Mouse (Mus musculus) midbrain, embryonic 15.5 days (tissue): ENCODE results near the gene Hist1h4f. TPM values are rescaled to one million over a fixed set of nuclear protein-coding genes. Genes with fewer than 3 reads are reported as not detected.

Experiments
- ATAC-seq: fragments of 200-750 bp; cut with Nextera tagmentation; replicated peaks from 2 replicates; pipeline ENCODE4 v1.8.0; 2017; ENCODE audit warnings: moderate TSS enrichment
- H3K27ac ChIP-seq: fragments of 300-500 bp; sonication (generic); 2 replicates; pipeline ENCODE4 v1.5.1; 2015; ENCODE audit warnings: mild to moderate bottlenecking, inconsistent platforms
- H3K27me3 ChIP-seq: fragments of 300-500 bp; sonication (generic); replicated peaks from 2 replicates; pipeline ENCODE4 v1.6.1; 2015; ENCODE audit warnings: inconsistent platforms
- H3K36me3 ChIP-seq: fragments of 300-500 bp; sonication (generic); replicated peaks from 2 replicates; pipeline ENCODE4 v1.6.1; 2015; ENCODE audit warnings: inconsistent platforms
- H3K4me1 ChIP-seq: fragments of 300-500 bp; sonication (generic); 2 replicates; pipeline ENCODE4 v1.6.1; 2015; ENCODE audit warnings: inconsistent platforms
- H3K4me2 ChIP-seq: fragments of 300-500 bp; sonication (generic); 2 replicates; pipeline ENCODE4 v1.6.1; 2015; ENCODE audit warnings: inconsistent platforms, mild to moderate bottlenecking, moderate library complexity
- H3K4me3 ChIP-seq: fragments of 300-500 bp; sonication (generic); 2 replicates; pipeline ENCODE4 v1.5.1; 2015; ENCODE audit warnings: mild to moderate bottlenecking, inconsistent platforms
- H3K9ac ChIP-seq: fragments of 300-500 bp; sonication (generic); 2 replicates; pipeline ENCODE4 v1.6.1; 2015; ENCODE audit warnings: mild to moderate bottlenecking, inconsistent platforms
- H3K9me3 ChIP-seq: fragments of 300-500 bp; sonication (generic); 2 replicates; pipeline ENCODE4 v1.6.1; 2016; ENCODE audit warnings: inconsistent platforms
- WGBS: fragments of 180-500 bp; shearing (Covaris S2); methylation state at CpG from one replicate; pipeline ENCODE4 v1.1.7; 2015; ENCODE audit warnings: mixed read lengths; 5-methylcytosine and 5-hydroxymethylcytosine counted together
- microRNA-seq: library from miRNA; unstranded; fragments of <30 nt; microRNA quantifications from one replicate; pipeline ENCODE4, GENCODE M21; 2016
- polyA plus RNA-seq: library from polyadenylated mRNA; unstranded; fragments of >200 nt; fragmentation: Nextera tagmentation; extraction: Ambion mirVana; gene quantifications from 2 replicates; pipeline ENCODE4 v1.2.1, GENCODE M21; 2015

Hist1h4f gene
- polyA plus RNA-seq, 1 experiment from 2014 or later, result not detected

DNA sequence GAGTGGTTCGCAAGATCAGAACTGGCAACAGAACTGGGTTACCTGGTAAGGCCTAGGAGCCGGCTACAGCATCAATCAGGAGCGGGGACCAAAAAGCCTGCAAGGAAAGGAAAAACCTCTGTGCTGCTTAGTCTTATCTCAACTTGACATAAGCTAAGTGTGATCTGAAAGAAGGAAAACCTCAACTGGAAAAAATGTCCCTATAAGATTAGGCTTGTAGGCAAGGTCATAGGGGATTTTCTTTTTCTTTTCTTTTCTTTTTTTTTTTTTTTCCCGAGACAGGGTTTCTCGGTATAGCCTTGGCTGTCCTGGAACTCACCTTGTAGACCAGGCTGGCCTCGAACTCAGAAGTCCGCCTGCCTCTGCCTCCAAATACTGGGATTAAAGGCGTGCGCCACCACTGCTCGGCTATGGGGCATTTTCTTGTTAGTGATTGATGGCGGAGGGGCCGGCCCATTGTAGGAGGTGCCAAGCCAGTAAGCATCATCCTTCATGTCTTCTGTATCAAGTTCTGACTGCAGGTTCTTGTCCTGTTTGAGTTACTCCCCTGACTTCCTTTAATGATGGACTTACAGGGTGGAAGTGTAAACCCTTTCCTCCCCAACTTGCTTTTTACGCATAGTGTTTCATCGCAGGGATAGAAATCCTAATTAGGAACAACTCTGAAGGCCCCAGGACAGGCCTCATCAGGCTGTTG, 44.5 kb downstream of the Hist1h4f start:
- H3K4me2 ChIP-seq, result 0 out of 2 replicates have a peak overlapping the region, but pooled peaks have one; percentile 32

DNA sequence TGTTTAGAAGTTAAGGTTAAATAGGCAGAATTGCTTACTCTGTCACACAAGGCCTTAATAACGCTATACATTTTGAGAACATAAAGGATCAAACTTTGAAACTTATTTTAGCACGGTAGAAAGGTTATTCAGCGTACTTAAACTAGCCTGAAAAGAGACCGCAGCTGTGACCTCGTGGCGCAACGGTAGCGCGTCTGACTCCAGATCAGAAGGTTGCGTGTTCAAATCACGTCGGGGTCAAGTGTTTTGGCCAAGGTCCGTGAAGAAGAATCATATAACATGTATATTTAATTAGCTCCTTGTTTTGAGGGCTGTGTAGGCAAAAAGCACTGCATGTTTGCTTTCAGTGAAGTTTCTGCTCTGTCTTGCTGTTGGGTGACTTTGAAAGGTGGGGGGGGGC, 45.1 kb downstream of the Hist1h4f start:
- WGBS, result 7% methylated on average over 13 of the region's 13 CpGs
- Histone ChIP-seq H3K27ac (no peak overlapping the region), H3K9ac (no peak overlapping the region), H3K4me1 (peaks cover 6% of the 10 kb centered on the region), H3K9me3 (no peaks in the 10 kb centered on the region), H3K27me3 (peaks cover 8% of the 10 kb centered on the region; the same call in 1 of the 2 replicates), H3K36me3 (no peaks in the 10 kb centered on the region), H3K4me3 (no peak overlapping the region), H3K4me2 (peak overlapping the region; percentile 32; the same call in 1 of the 2 replicates)
- ATAC-seq, result no peak

More for the DNA sequence above, 44.5 kb downstream of the Hist1h4f start:
- no peak for ATAC-seq
- 20% methylated on average over 14 of the region's 14 CpGs for WGBS
- no peak overlapping the region for H3K9ac ChIP-seq
- H3K27me3 ChIP-seq, result peaks cover 8% of the 10 kb centered on the region; the same call in 1 of the 2 replicates
- H3K27ac ChIP-seq, result no peak overlapping the region
- H3K4me1 ChIP-seq, result peaks cover 6% of the 10 kb centered on the region
- H3K9me3 ChIP-seq, result no peaks in the 10 kb centered on the region
- H3K36me3 ChIP-seq, result no peaks in the 10 kb centered on the region
- no peak overlapping the region for H3K4me3 ChIP-seq

DNA sequence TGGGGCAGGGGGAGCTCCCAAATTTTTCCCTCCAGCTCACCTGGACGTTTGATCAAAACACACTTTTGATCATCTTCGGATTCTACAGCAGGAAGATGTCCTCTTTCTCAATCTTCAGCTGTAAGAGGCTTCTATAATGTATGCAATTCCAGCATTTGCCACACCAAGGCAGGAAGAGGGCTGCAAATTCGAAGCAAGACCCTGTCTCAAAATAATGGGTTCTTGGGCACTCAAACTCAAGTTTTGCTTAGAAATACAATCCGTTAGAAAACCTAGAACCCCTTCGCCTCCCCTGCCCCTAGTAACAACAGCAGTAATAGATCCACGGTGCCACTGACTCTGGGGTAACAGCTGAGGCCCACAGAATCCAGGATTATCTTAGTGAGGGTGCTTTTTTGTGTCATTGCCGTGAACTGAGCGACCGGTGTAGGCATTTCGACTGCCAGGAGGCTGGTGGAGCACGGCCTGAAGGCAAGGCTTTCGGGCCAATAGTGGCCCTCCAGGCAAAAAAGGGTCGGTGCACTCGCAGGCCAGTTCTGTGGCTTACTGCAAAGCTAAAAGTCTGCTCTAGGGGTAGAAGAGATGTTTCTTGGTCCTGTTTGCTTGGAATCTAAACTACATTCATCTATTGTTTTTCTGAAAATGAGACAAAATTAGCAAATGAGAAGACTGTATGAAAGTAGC, 45.6 kb downstream of the Hist1h4f start:
- H3K27ac ChIP-seq, result no peak overlapping the region
- peak overlapping the region; percentile 1; the same call in 1 of the 2 replicates for H3K4me3 ChIP-seq
- no peak overlapping the region for H3K9ac ChIP-seq
- H3K36me3 ChIP-seq, result no peaks in the 10 kb centered on the region
- ATAC-seq, result no peak
- H3K4me2 ChIP-seq, result peak overlapping the region; percentile 32
- peaks cover 8% of the 10 kb centered on the region; the same call in 1 of the 2 replicates for H3K27me3 ChIP-seq
- WGBS, result 7% methylated on average over 14 of the region's 14 CpGs
- no peaks in the 10 kb centered on the region for H3K9me3 ChIP-seq
- peaks cover 6% of the 10 kb centered on the region for H3K4me1 ChIP-seq

DNA sequence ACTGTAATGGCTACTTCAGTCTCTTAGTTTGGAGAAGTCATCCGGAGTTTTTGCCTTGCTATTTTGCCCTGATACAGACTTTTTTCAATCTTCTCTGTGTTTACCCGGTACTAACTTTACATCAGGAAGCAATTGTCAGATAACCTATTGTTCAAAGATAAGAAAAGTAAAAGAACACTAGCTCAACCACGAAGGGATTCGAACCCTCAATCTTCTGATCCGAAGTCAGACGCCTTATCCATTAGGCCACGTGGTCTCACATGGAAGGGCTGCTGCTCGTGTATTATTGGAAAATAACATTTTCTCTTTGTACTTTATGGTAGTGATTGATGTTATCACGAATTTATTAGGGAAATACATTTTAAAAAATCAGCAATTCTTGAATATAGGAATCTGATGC, 47.7 kb downstream of the Hist1h4f start:
- no peak overlapping the region for H3K27ac ChIP-seq
- ATAC-seq, result no peak
- 1% methylated on average over 9 of the region's 9 CpGs for WGBS
- no peaks in the 10 kb centered on the region for H3K36me3 ChIP-seq
- H3K4me2 ChIP-seq, result no peak overlapping the region
- H3K4me3 ChIP-seq, result no peak overlapping the region
- H3K4me1 ChIP-seq, result peaks cover 6% of the 10 kb centered on the region
- no peak overlapping the region for H3K9ac ChIP-seq
- H3K27me3 ChIP-seq, result peaks cover 15% of the 10 kb centered on the region; the same call in 1 of the 2 replicates
- H3K9me3 ChIP-seq, result no peaks in the 10 kb centered on the region

DNA sequence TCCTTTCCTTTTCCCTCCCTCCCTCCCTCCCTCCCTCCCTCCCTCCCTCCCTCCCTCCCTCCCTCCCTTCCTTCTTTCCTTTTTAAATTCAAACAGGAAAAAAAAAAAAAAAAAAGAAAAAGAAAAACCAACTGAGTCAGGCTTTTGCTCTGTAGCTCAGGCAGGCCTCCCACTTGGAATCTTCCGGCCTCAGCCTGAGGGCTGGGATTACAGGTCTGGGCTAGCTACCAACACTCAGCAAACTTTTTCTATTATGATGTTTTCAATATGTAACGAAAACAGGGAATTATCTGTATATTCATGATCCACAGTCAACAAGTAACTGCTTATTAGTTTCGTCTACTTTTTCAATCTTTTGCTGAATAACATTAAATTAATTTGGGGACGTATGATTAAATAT, 48.5 kb downstream of the Hist1h4f start:
- H3K9ac ChIP-seq, result no peak overlapping the region
- no peak overlapping the region for H3K4me3 ChIP-seq
- 40% methylated on average over 4 of the region's 4 CpGs for WGBS
- peaks cover 16% of the 10 kb centered on the region; the same call in 1 of the 2 replicates for H3K27me3 ChIP-seq
- no peaks in the 10 kb centered on the region for H3K9me3 ChIP-seq
- no peak overlapping the region for H3K27ac ChIP-seq
- peaks cover 10% of the 10 kb centered on the region for H3K4me1 ChIP-seq
- no peaks in the 10 kb centered on the region for H3K36me3 ChIP-seq
- H3K4me2 ChIP-seq, result no peak overlapping the region
- ATAC-seq, result no peak

DNA sequence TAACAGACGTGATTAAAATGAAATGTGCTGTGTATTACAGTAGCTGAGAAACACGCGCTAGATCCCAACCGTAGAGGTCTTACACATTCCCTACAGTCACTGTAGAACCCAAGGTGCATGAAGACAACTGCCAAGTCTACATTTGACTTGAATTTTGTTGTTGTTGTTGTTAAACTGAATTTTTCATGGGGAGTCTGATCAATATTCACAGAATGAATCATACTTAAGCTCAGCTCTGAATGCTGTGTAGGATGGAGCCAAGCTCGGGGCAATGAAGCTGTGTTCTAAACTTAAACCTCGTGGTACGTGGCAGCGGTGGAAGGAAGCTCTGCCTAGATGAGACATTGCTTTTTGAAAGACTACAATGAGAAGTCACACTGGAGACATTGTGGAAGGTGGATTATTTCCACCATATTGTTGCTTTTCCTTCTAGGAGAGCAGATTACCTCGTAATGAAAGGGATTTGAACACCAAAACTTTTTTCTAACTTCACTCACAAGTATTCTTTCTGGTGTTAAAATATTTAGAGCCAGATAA, 49.3 kb downstream of the Hist1h4f start:
- no peak overlapping the region for H3K4me2 ChIP-seq
- H3K4me3 ChIP-seq, result no peak overlapping the region
- peaks cover 10% of the 10 kb centered on the region for H3K4me1 ChIP-seq
- no peaks in the 10 kb centered on the region for H3K9me3 ChIP-seq
- no peak overlapping the region for H3K9ac ChIP-seq
- no peak for ATAC-seq
- H3K36me3 ChIP-seq, result no peaks in the 10 kb centered on the region
- WGBS, result 38% methylated on average over 9 of the region's 9 CpGs
- peaks cover 17% of the 10 kb centered on the region; the same call in 1 of the 2 replicates for H3K27me3 ChIP-seq
- no peak overlapping the region for H3K27ac ChIP-seq

DNA sequence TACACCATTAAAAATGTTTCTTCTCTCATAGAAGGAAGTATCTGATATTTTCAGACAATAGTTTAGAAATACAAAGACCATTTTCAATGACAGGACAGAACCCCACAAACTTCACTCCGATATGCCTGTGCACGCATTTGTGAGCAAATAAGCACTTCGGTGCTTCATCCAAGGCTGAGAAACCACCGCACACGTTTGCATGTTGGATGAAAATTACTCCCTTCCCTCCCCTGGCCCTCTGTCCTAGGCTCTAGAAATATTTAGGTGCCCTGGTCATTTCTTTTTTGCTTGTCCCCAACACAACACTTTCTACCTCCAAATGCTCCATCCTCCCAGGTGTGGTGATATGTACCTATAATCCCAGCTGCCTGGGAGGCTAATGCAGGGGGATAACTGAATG, 49.9 kb downstream of the Hist1h4f start:
- Histone ChIP-seq H3K27ac (no peak overlapping the region), H3K9me3 (no peaks in the 10 kb centered on the region), H3K27me3 (peaks cover 18% of the 10 kb centered on the region; the same call in 1 of the 2 replicates), H3K4me2 (no peak overlapping the region), H3K4me3 (no peak overlapping the region), H3K9ac (no peak overlapping the region), H3K4me1 (peaks cover 10% of the 10 kb centered on the region), H3K36me3 (no peaks in the 10 kb centered on the region)
- WGBS, result 30% methylated on average over 5 of the region's 5 CpGs
- ATAC-seq, result no peak

Small RNA genes lying within 50 kb of the gene (microRNA-seq; reads per million reads assigned to microRNA genes)
- gene Gm44297, result not detected
- not detected for gene Gm44359
- gene Gm44394, result not detected
- not detected for gene n-TStga1

Other genes with a start within 250 kb of the Hist1h4f start
- 52.2 and 55.1 TPM in 2 replicates for gene Zfp322a, start 182.4 kb downstream of the Hist1h4f start, polyA plus RNA-seq
- gene Abt1, start 127.8 kb downstream of the Hist1h4f start, polyA plus RNA-seq, result 9.8 and 9.9 TPM in 2 replicates
- gene Btn1a1, start 85.7 kb downstream of the Hist1h4f start, polyA plus RNA-seq, result 0.09 and 0.25 TPM in 2 replicates
- not detected in 2 replicates for gene Btn2a2, start 62.8 kb downstream of the Hist1h4f start, polyA plus RNA-seq
- 3.3 and 5.1 TPM in 2 replicates for gene Hist1h4h, start 20.6 kb downstream of the Hist1h4f start, polyA plus RNA-seq
- gene Hist1h2af, start 17.7 kb downstream of the Hist1h4f start, polyA plus RNA-seq, result 0.69 TPM in 1 of 2 replicates, not detected in the other
- gene Hist1h3g, start 16.2 kb downstream of the Hist1h4f start, polyA plus RNA-seq, result 2.2 TPM in 1 of 2 replicates, not detected in the other
- 0.15 and 0.44 TPM in 2 replicates for gene Hist1h2bh, start 8.3 kb downstream of the Hist1h4f start, polyA plus RNA-seq
- 0.27 and 0.32 TPM in 2 replicates for gene Hist1h3f, start 7.6 kb downstream of the Hist1h4f start, polyA plus RNA-seq
- gene Hist1h1d, start 1.6 kb upstream of the Hist1h4f start, polyA plus RNA-seq, result 0.14 and 0.15 TPM in 2 replicates
- gene Hist1h3e, start 10.7 kb upstream of the Hist1h4f start, polyA plus RNA-seq, result 1.0 and 1.4 TPM in 2 replicates
- gene Hist1h2ae, start 19.6 kb upstream of the Hist1h4f start, polyA plus RNA-seq, result 14.8 and 15.4 TPM in 2 replicates
- 2.6 and 4.0 TPM in 2 replicates for gene Hist1h2bg, start 19.7 kb upstream of the Hist1h4f start, polyA plus RNA-seq
- 1.3 and 1.5 TPM in 2 replicates for gene Hist1h2bf, start 22.5 kb upstream of the Hist1h4f start, polyA plus RNA-seq
- gene Hist1h2ad, start 22.7 kb upstream of the Hist1h4f start, polyA plus RNA-seq, result 1.6 TPM in 1 of 2 replicates, not detected in the other
- 0.82 and 1.2 TPM in 2 replicates for gene Hist1h3d, start 24.1 kb upstream of the Hist1h4f start, polyA plus RNA-seq
- 34.2 and 34.9 TPM in 2 replicates for gene Hist1h4d, start 29.9 kb upstream of the Hist1h4f start, polyA plus RNA-seq
- gene Hist1h2be, start 69.5 kb upstream of the Hist1h4f start, polyA plus RNA-seq, result 1.7 and 1.8 TPM in 2 replicates
- gene Hist1h1e, start 70.9 kb upstream of the Hist1h4f start, polyA plus RNA-seq, result 5.4 and 5.5 TPM in 2 replicates
- gene Hist1h2ac, start 132.3 kb upstream of the Hist1h4f start, polyA plus RNA-seq, result 0.32 and 0.37 TPM in 2 replicates
- 17.3 and 17.7 TPM in 2 replicates for gene Hist1h2bc, start 132.6 kb upstream of the Hist1h4f start, polyA plus RNA-seq
- not detected in 2 replicates for gene Hist1h1t, start 144.2 kb upstream of the Hist1h4f start, polyA plus RNA-seq
- gene Hist1h4c, start 146.8 kb upstream of the Hist1h4f start, polyA plus RNA-seq, result 1.8 and 3.0 TPM in 2 replicates
- gene Hfe, start 159.2 kb upstream of the Hist1h4f start, polyA plus RNA-seq, result 3.0 and 3.8 TPM in 2 replicates
- gene Hist1h1c, start 187.2 kb upstream of the Hist1h4f start, polyA plus RNA-seq, result 6.9 and 8.3 TPM in 2 replicates
- gene Hist1h3c, start 194.0 kb upstream of the Hist1h4f start, polyA plus RNA-seq, result 0.41 and 1.4 TPM in 2 replicates
- 0.37 and 0.83 TPM in 2 replicates for gene Hist1h2bb, start 195.1 kb upstream of the Hist1h4f start, polyA plus RNA-seq
- gene Hist1h2ab, start 199.5 kb upstream of the Hist1h4f start, polyA plus RNA-seq, result 4.6 and 7.2 TPM in 2 replicates
- gene Hist1h3b, start 200.6 kb upstream of the Hist1h4f start, polyA plus RNA-seq, result 0.67 and 1.2 TPM in 2 replicates
- gene Hist1h4b, start 205.4 kb upstream of the Hist1h4f start, polyA plus RNA-seq, result 2.0 TPM in 1 of 2 replicates, not detected in the other
- gene Hist1h4a, start 209.6 kb upstream of the Hist1h4f start, polyA plus RNA-seq, result not detected in 2 replicates
- 0.77 and 0.98 TPM in 2 replicates for gene Hist1h3a, start 210.7 kb upstream of the Hist1h4f start, polyA plus RNA-seq
- 0.41 and 0.48 TPM in 2 replicates for gene Hist1h1a, start 212.0 kb upstream of the Hist1h4f start, polyA plus RNA-seq
- gene Trim38, start 218.3 kb upstream of the Hist1h4f start, polyA plus RNA-seq, result not detected in 2 replicates